Mouse (Mus musculus): ENCODE results near the gene Bmp3.

Gene Bmp3

GRCm38 (mm10) chr5:98854264-98854626 is at the start of gene Bmp3:
Gene Bmp3, plus strand, starts transcription at chr5:98854415.
- in situ Hi-C loops (cut with MboI, MseI), result loop anchor here (10.0 to 25.0 kb wide), 2 partner anchors 499 to 917 kb away; no protein-coding TSS in a partner anchor

GRCm38 (mm10) chr5:98804761-98805160 is 49.5 kb upstream of the Bmp3 start:
- in situ Hi-C loops (cut with MboI, MseI), result no loop called here

GRCm38 (mm10) chr5:98806492-98806891 is 47.7 kb upstream of the Bmp3 start:
- in situ Hi-C loops (cut with MboI, MseI), result no loop called here

GRCm38 (mm10) chr5:98807022-98807421 is 47.2 kb upstream of the Bmp3 start:
- in situ Hi-C loops (cut with MboI, MseI), result no loop called here

- in situ Hi-C loops (cut with MboI, MseI), result no loop called here
Observed at GRCm38 (mm10) chr5:98807953-98808352, 46.3 kb upstream of the Bmp3 start.

- in situ Hi-C loops (cut with MboI, MseI), result no loop called here
Observed at GRCm38 (mm10) chr5:98812380-98812779, 41.8 kb upstream of the Bmp3 start.

- in situ Hi-C loops (cut with MboI, MseI), result no loop called here
Observed at GRCm38 (mm10) chr5:98815269-98815668, 38.9 kb upstream of the Bmp3 start.

- in situ Hi-C loops (cut with MboI, MseI), result no loop called here
Observed at GRCm38 (mm10) chr5:98833760-98834159, 20.5 kb upstream of the Bmp3 start.

- in situ Hi-C loops (cut with MboI, MseI), result no loop called here
Observed at GRCm38 (mm10) chr5:98834300-98834699, 19.9 kb upstream of the Bmp3 start.

- in situ Hi-C loops (cut with MboI, MseI), result no loop called here
Observed at GRCm38 (mm10) chr5:98842600-98843310, 11.5 kb upstream of the Bmp3 start.

GRCm38 (mm10) chr5:98844664-98845063 is 9.6 kb upstream of the Bmp3 start:
- in situ Hi-C loops (cut with MboI, MseI), result no loop called here

- in situ Hi-C loops (cut with MboI, MseI), result loop anchor here (10.0 to 25.0 kb wide), 2 partner anchors 500 to 918 kb away; no protein-coding TSS in a partner anchor
Observed at GRCm38 (mm10) chr5:98854627-98855564, 681 bp downstream of the Bmp3 start.

GRCm38 (mm10) chr5:98855741-98856140 is 1.5 kb downstream of the Bmp3 start:
- in situ Hi-C loops (cut with MboI, MseI), result loop anchor here (10.0 to 25.0 kb wide), 2 partner anchors 501 to 918 kb away; no protein-coding TSS in a partner anchor

- in situ Hi-C loops (cut with MboI, MseI), result loop anchor here (10.0 to 25.0 kb wide), 2 partner anchors 502 to 919 kb away; no protein-coding TSS in a partner anchor
Observed at GRCm38 (mm10) chr5:98856356-98856755, 2.1 kb downstream of the Bmp3 start.

- in situ Hi-C loops (cut with MboI, MseI), result loop anchor here (10.0 to 25.0 kb wide), 2 partner anchors 927 to 1919 kb away; no protein-coding TSS in a partner anchor
Observed at GRCm38 (mm10) chr5:98863891-98864290, 9.7 kb downstream of the Bmp3 start.

- in situ Hi-C loops (cut with MboI, MseI), result loop anchor here (10.0 to 25.0 kb wide), 2 partner anchors 928 to 1920 kb away; no protein-coding TSS in a partner anchor
Observed at GRCm38 (mm10) chr5:98865146-98865545, 10.9 kb downstream of the Bmp3 start.

- in situ Hi-C loops (cut with MboI, MseI), result no loop called here
Observed at GRCm38 (mm10) chr5:98876056-98876455, 21.8 kb downstream of the Bmp3 start.

- in situ Hi-C loops (cut with MboI, MseI), result no loop called here
Observed at GRCm38 (mm10) chr5:98878891-98879290, 24.7 kb downstream of the Bmp3 start.

GRCm38 (mm10) chr5:98882096-98882495 is 27.9 kb downstream of the Bmp3 start:
- in situ Hi-C loops (cut with MboI, MseI), result no loop called here

- in situ Hi-C loops (cut with MboI, MseI), result no loop called here
Observed at GRCm38 (mm10) chr5:98890544-98891050, 36.4 kb downstream of the Bmp3 start.

- in situ Hi-C loops (cut with MboI, MseI), result no loop called here
Observed at GRCm38 (mm10) chr5:98894281-98894680, 40.1 kb downstream of the Bmp3 start.

GRCm38 (mm10) chr5:98897946-98898345 is 43.7 kb downstream of the Bmp3 start:
- in situ Hi-C loops (cut with MboI, MseI), result no loop called here

All from T-helper 1 cell (primary cell).